Mouse (Mus musculus) adrenal gland, postnatal 25 days (tissue): Measurements from ENCODE around the gene Sergef. TPM values are rescaled to one million over a fixed set of nuclear protein-coding genes. Genes with fewer than 3 reads are reported as not detected.
A peak's percentile ranks its signal among the peaks of the same experiment; 100 is the strongest.

ENCODE experiments used
- DNase-seq: peaks from one replicate; pipeline ENCODE4 v3.0.0; 2021; ENCODE audit warnings: mixed read lengths
- total RNA-seq: library from RNA; stranded (reverse); gene quantifications from 2 replicates; pipeline ENCODE4 v1.2.3, GENCODE M21; 2021

Sergef gene
- total RNA-seq, 1 experiment from 2014 or later: 29.4 TPM

DNA sequence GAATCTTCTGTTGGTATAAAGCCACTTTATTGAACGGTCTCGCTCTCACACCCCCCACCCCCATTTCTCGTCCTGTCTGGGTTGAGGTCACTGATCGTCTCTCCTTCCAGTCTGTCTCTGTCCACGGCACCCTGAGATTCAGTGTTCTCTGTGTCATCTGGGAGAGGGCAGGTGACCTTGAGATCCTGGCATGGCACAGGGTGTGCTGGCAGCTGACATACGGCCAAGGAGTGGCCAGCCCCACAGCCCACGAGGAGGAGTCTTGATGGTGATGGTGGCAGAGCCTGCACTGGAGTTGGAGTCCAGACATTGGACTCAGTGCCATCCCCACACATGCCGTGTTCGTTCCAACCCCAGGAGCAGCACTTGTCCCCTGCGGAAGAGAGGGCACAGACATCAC lies 196.4 kb downstream of the Sergef start:
- peak; percentile 59 for DNase-seq

DNA sequence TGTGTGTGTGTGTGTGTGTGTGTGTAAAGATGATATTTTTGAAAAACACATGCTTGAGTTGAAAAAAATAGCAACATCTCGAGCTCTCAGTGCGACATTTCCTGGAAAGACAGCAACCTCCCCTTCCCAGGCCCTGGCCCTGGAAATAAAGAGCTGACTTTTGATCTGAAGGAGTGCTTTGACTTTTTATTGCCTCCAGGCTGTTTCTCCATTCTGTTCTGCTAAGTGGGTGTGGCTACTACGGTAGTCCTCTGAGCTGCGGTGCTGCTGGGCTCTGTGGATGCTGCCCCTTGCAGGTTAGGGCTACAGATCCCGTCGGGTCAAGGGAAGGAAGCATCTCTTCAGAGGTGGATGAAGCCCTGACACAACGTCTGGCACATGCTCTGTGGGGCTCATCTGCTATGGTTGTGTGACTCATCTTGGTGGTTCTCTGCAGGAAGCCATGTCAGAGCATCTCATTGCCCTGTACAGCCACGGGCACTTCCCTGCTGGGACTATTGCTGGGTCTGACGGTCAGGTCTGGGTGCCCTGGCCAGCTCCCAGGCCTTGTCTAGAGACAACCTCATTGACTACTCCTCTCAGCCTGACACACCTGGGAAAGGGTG lies 201.0 kb downstream of the Sergef start:
- DNase-seq: no peak

DNA sequence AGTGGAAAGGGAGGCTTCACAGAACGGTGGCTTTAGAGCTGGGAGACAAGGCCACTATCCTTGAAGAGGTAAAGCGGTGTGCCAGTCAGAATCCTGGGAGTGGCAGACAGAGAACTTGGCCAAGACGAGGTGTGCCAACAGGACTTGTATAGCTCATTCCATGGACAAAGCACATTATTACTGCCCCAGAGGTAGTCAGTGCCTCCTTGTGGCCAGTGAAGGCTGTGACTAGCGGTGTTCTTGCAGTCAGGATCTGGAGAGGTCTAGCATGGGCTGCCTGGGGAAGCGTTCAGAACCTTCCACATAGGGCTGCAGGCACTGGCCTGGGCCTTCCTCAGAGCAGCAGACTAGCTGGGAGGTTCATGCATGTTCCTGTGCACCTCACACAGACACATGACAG lies 203.8 kb downstream of the Sergef start:
- no peak for DNase-seq

DNA sequence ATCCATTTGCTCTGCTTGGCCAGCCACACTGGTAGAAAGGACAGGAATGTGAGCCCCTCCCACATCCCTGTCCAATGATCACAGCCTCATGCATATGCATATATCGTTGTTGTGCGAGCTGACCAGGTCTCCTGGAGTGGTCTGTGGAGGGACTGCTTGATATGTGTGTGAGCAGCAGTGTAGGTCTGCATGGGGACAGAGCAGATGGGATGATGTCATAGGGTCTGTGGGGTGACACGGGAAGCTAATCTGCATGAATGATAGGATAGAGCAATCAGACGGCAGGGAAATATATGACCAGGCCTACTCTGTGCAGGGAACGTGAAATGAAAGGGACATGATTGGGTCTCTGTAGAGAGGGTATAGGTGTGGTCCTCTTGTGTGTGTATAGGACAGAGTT lies 205.7 kb downstream of the Sergef start:
- no peak for DNase-seq

DNA sequence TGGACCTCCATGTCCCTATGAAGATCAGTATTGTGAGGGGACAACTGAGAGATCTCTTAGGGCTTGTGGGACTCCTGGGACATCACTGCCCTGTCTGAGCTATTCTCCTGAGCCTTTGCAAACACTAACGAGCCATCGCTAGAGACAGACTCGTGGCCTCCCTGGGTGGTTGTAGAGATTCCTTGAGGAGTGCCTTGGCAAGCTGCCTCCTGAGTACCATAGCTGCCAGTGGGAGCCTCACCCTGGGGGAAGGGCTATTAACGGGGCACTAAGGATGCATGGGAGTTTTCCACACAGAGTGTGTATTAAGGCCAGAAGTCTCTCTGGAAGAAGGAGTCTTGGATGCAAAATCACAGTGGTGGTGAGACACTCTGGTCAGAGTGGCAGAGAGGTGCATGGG lies 214.6 kb downstream of the Sergef start:
- DNase-seq: no peak

DNA sequence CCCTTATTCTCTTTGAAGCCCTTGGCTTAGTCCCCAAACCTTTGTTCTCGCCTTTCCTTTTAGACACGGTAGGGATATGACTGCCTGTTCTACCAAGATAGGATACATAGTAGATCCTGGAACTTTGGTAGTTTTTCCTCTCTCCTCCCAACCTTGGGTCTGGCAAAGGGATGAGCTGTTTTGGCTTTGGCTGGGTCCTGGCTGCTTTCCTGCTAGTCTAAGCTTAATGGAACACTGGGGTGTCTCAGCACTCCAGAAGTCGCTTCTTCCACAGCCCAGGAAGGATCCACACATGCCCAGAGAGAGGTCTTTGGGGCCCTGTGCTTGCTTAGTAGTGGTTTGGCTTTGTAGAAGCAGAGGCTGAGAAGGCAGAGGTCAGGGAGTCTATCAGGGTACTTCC lies 215.7 kb downstream of the Sergef start:
- no peak for DNase-seq

DNA sequence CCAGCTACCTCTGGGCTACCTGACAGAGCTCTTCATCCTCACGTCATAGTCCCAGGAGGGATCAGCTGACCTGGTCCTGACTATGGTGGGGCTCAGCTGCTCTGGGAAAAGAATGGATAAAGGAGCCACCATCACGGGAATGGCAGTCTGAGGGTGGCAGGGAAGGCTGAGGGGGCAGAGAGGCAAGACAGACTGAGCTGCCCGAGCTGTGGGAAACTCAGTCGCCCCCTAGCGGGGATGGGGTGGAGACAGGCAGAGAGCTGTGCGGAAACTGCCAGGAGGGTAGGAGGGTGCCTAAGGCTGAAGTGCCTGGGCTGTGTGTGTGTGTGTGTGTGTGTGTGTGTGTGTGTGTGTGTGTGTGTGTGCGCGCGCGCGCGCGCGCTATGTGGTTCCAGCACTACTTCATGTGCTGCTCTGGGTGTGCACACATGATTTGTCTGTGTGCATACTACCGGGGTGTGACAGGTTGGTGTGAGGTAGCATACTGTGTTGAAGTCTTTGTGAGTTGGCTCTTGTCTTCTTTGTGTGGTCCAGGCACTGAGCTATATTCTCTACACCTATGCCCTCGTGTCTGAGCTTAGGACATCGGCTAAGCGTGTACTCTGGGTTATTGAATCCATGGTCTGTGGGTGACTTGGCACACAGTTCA lies 216.7 kb downstream of the Sergef start:
- peak; percentile 66 for DNase-seq

DNA sequence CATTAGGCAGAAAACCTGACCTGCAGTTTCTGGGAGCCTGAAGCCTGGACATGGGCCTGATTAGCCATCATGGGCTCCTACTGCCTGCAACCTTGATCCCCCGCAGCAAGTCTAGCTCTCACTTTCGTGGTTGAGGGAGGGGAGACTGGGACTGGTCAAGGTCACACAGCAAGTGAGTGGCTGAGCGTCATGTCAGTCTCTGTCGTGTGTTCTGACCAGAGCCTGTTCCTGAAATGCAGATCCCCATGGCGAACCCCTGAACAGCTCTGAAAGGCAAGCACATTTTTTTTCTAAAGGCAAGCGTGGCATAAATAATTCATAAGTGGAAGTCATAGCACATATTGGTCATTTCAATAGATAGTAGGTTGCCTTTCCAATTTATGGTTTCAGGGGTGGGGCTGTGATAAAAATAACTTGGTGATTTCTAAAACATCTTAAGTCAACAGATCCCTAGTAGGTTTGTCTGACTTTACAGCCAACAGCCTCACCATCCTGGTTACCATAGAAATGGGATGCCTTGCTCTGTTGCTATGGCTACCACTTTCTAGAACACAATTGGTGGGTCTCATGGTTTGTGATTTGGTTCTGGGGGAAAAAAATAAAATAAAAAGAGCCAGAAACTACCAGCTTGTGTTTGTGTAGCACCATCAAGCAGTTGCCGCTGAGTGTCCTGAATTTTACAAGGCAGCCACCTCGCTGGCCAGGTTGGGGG lies 217.4 kb downstream of the Sergef start:
- no peak for DNase-seq

DNA sequence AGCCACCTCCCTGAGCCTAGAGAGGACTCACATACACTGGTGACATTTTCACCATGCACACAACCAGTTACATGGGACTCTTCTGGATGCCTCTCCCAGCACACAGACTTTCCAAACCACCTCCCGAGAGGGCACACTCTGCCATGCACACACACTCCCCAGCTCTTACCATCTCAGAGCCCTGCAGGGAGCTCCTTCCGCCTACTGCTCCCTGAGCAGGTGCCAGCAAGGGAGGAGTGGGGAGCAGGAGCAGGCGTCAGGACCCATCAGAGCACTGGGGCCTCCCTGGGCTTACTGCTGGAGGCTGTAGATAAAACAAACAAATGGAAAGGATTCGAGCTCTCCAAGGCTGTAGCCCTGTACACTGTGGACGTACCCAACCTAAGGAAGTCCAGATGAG lies 218.1 kb downstream of the Sergef start:
- no peak for DNase-seq

DNA sequence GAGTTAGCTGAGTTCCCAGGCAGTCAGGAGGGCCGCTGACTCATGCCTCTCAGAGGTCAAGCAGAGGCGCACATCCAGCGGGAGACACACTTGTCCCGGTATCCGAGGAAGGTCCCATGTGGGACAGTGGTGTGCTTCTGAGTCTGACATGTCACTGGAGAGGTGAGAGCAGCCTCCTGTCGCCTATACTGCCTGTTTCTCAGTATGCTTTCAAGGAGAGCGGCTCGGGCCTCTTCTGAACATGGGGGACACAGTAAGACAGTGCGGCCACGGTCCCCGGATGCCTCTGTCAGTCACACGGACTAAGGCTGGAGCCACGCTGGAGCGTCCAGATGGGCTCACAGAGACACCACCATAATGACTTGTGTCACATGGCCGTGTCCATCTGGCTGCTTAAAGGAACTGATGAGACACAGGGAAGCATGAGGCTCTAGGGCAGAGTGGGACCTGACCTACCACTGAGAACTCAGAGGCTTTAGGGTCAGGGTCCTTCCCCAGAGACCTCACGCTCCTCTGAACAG lies 221.4 kb downstream of the Sergef start:
- no peak for DNase-seq

DNA sequence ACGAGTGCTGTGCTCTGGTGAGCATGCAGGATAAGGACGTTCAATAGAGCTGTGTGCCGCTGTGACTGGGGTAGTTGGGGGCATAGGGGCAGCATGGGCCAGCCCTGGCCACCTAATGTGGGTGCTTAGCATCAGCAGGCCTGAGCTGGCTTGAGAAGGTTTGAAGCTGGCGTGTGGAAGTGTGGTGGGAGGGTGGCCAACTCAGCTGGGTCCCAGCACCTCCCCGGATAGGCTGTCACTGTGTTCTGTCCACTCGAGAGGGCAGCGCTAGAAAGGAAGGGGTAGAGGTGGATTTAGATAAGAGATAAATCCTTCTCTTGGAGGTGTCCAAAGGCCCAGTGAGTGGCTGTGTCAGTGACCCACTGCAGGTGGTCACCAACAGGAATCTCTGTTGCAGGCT lies 222.1 kb downstream of the Sergef start:
- no peak for DNase-seq

DNA sequence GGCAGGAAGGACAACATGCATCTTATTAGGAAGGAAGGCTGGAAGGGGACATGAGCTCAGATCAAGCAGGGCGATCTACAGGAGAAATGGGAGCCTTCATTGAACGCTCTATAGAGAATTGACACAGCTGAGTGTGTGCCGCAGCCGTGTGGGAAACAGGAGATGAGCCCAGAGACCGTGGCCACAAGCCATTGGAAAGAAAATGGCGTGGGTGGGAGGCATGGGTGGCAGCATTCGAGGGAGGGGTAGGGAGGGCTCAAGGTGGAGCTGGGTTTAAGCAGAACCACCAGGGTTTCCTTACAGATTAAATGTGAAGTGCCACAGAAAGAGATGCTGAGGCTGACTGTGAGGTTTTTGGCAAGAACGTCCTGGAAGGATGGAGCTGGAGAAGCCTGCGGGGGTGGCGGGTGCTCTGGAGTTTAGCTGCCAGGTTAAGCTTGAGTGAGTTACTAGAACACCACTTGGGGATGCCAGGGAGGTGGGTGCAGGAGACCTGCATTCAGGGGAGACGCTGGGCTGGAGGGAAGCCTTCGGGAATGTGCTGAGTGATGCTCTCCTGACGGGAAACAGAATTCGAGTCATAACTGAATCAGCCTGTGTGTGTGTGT lies 223.7 kb downstream of the Sergef start:
- DNase-seq: no peak

DNA sequence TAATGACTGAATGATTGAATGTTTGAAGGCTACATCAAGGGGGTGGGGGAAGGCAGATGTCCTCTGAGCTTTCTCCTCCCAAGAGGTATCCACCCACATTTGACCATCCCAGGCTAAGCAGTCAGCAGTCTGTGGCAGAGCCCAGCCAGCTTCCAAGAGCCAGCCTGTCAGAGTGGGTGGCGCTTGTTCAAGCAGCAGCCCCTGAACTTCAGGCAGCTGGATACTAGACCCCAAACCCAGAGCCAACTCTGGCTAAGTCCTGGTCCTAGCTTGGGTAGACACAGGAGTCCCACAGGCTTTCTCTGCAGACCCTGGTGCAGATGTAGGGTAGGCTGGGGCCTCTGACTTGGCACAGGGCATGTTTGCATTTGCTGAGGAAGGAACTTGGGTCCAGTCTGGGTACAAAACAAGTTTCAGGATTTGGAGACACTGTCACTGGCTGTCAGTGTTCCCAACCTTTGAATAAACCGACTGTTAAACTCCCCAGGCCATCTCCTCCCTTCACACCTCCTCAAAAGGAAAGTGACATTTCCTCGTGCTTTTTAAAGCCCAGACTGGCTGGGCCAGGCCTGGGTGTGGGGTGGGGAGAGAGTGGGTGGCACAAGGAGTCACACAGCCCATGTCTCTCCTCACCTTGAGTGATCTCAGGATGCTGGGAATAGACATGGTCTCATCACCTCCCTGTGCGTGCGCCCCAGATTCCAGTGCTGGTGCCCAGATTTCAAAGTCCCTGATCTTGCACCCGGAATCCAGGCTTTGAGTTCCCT lies 225.5 kb downstream of the Sergef start:
- DNase-seq: no peak

DNA sequence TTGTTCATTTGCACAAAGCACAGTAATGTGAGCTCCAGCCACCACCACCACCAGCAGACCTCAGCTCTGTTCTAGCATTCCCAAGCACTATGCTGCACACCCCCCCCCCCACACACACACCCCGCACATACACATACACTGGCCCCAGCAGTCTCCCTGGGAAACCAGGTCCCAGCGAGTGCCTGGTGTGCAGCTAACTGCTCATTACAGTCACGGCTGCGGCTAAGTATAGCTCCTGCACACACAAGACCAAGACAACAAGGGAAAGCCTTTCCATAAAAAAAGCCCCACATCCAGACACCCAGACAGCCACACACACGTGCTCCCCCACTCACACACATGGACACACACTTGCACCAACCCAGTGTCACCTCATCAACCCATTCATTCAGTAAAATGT lies 226.8 kb downstream of the Sergef start:
- no peak for DNase-seq

DNA sequence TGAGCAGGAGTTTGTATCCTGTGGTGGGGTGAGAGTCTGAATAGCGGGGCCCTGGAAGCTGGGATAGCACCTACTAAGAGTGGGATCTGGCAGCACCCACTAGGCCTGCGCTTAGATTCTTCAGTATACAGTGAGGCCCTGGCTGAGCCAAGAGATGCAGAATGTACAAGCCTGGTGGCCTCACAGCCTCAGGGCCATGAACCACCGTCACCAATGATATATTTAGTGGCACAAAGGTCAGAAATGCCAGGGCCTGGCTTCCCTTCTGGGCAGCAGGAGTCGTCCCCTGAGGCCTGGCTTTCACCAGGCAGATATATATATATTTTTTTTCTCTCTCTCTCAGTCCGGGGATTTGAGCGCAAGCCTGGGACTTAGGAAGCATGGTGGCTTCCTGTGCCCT lies 228.9 kb downstream of the Sergef start:
- DNase-seq: no peak

DNA sequence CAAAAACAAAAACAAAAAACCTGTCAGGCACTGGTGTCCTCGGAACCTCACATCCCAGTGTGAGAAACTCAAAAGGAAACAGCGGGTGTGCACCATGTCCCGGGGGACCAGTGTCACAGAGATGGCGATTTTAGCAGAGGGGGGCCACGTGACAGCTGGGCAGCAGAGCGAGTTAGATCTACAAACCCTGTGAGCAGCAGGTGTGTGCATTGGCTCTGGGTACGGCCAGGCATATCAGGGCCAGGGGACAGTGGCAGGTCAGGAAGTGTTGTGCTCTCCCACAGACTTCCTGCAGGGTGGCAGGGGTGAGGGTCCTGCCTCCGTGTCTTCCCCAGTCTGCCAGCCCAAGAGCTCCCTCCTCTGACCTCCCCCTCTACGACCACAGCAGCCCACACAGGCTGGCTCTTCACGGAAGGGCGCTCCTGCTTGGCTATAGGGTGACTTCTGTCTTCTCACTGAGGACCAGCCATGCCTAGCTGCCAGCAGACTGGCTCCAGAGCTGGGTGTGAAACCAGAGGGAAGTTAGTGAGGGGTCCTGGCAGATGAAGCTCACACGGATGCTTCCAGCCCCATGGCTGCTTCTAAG lies 230.3 kb downstream of the Sergef start:
- no peak for DNase-seq

DNA sequence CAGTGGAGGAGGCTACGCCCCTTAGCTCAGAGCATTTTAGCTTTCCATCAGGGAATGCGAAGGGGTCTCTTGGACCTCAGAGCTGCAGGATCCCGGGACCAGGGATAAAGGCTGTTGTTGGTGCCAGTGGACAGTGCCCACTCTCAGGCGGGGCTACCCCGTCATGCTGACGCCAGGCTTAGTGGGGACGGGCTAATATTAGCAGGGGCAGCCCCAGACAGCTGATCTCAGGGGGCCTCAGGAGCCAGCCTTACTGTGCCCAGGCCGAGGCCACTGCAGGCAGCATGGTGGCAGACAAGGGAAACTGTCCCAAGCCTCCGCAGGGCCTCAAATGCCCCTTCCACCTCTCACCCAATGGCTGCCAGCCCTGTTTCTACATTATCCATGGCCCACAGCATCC lies 231.0 kb downstream of the Sergef start:
- no peak for DNase-seq

DNA sequence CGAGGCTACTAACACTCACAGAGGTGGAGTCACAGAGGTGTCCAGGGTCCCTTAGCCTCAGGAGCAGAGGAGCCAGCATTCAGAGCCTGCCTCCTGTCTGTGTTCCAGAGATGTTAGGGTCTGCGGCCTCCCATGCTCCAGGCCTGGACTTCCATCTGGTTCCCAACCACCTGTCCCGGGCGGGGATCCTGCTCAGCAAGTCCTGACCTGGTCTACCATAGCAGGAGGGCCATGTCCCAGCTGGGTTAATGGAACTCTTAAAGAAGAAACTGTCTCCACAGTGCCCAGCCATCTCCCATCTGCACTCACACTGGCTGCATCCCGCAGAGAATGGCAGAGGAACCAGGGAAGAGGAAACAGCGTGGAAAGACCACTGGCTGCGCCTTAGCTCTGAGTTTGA lies 234.9 kb downstream of the Sergef start:
- no peak for DNase-seq

DNA sequence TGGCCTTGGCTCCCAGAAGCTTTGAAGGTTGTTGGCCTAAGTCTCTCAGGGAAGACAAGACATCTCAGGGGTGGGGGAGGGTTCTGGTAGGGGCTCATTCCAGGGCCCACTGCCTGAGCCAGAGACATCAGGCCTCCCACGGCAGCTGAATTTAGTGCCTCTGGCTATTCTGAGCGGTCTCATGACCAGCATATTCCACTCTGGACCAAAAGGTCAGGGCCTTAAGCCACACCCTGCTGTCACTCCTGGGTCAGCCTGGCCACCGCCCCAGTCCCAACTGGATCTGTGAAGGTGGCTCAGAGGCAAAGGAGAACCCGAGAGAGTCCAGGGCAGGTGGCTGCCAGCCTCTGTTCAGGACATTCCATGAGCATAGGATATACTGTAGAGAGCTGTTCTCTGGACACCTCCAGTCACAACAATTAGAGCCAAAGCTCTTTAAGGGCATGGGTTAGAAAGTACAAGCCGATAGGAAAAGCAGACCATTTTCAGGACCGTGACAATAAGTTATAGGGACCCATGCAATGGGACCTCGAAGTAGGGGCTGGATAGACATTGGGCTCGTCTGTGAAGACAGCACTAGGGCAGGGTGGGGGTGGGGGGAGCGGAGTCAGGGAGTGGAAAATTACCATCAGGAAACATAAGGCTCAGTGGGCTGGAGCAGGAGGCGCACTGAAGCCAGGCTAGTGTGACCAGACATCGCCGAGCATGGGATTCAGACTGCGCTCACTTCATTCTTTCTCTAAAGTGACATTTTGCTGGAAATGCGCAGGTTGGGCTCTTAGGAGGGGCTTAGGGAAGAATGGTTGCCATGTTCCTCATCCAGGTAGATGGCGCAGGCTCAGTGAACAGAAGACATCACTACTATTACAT lies 235.8 kb downstream of the Sergef start:
- no peak for DNase-seq

DNA sequence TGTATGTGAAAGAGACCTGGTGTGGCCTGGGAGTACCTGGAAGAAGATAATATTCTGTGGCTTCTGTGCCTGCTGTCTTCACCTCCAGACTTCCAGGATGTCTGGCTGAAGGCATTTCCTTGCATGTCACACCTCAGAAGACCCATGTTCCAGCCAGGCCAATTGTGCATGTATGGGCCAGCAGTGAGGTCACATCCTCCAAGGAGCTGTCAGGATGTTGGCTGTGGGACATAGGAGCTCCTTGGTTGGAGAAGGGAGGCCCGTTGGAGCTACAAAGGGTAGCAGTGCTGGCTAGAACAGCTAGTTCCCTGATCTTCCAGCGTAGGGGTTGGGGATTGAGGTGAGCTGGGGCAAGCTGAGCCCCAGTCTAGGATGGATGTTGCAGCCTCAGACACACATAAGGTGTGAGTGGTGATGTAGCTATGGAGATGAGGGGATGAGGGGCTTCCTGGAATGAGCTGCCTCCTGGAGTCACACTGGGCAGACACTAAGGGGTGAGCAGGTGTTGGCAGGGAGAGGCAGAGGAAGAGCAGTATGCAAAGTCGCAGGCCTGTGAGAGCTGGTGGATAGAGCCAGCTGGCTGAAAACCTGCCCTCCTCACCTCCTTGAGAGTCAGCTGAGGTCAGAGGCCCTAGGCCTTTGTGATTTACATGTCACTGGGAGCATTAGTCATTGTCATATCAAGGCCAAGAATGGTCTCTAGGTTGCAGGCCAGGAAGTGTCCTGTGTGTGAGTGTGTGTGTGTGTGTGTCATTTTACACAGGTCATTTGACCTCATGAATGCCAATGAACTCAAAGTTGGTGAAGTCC lies 238.0 kb downstream of the Sergef start:
- no peak for DNase-seq
